18 mouse cellular contexts compared by ENCODE assay signal in the genomic region with DNA sequence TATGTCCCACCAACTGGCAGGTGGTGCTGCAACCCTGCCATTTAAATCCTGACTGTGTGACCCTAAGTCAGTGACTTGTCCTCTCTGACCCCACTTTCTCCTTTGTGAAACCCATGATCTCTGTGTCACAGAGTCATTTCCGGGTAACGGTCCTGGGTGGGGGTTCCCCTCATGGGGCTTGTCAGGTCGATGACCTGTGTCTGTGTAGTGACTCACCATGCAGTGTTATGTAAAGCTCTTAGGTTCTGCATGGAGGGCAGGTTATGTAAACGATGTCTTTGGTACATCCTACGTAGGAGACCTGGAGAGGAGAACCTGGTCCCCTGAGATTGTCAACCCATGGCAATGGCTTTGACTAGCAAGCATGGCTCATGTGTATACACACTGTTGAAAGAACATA. TPM values are rescaled to one million over a fixed set of nuclear protein-coding genes. Genes with fewer than 3 reads are reported as not detected.
DNase-seq lines count a peak whose midpoint lies in the region; ATAC-seq lines count a peak whose summit lies in the region.
"Had no signal": no experiment of that assay in that cellular context is flagged by ENCODE, and none has a peak within 500 bp of the region (broad histone marks: within the 10 kb centered on the region; RNA-seq: fewer than 3 reads in every experiment).

No protein-coding gene starts in this region.

- peaks cover 15% of the 10 kb centered on the region for H3K4me1 ChIP-seq in forebrain, embryonic 16.5 days (replicated peaks; ENCODE audit: control insufficient read depth, insufficient read depth, low read length)

- no peak overlapping the region for H3K9ac ChIP-seq in forebrain, embryonic 16.5 days (replicated peaks; ENCODE audit: low read depth, low read length)
- H3K9ac ChIP-seq: hindbrain, embryonic 14.5 days had no signal

- no peak overlapping the region for H3K27ac ChIP-seq in forebrain, embryonic 16.5 days (ENCODE audit: low read length)
- H3K27ac ChIP-seq: hindbrain, embryonic 14.5 days had no signal

- ATAC-seq in CD4-positive, CD25-positive, alpha-beta regulatory T cell, adult 4 months = peak; percentile 60
- peak; percentile 7 to 23; a peak in 1 of 4 replicates for ATAC-seq in hematopoietic stem cell, adult 5-6 weeks (replicated peaks in 1 of 2; ENCODE audit: insufficient read depth in 1 of 2, low FRiP score in 2 of 2, low TSS enrichment in 1 of 2, low read depth in 1 of 2, poor library complexity in 2 of 2, severe bottlenecking in 2 of 2)
- peak; percentile 74 for ATAC-seq in neutrophil, adult 5-6 weeks (ENCODE audit: extremely low read depth, insufficient number of reproducible peaks, low FRiP score, poor library complexity, severe bottlenecking)
- ATAC-seq in forebrain, embryonic 16.5 days = no peak
- ATAC-seq: forebrain, embryonic 14.5 days had no signal

- WGBS in forebrain, embryonic 16.5 days = 74% methylated on average over 5 of the region's 5 CpGs

- no peak overlapping the region for H3K4me2 ChIP-seq in forebrain, embryonic 16.5 days (ENCODE audit: low read length)
- H3K4me2 ChIP-seq: hindbrain, embryonic 14.5 days had no signal

- H3K36me3 ChIP-seq in forebrain, embryonic 16.5 days (ENCODE audit: control insufficient read depth, insufficient read depth) = no peaks in the 10 kb centered on the region

- H3K27me3 ChIP-seq in forebrain, embryonic 16.5 days (replicated peaks; ENCODE audit: control insufficient read depth, insufficient read depth, low read length) = 0 out of 2 replicates have a peak, but pooled peaks cover 4% of the 10 kb centered on the region

- DNase-seq in lung, postnatal 36 days = peak; percentile 58
- DNase-seq in lung, postnatal 10 days = no peak
- DNase-seq in adrenal gland, adult (ENCODE audit: inconsistent age in 2 of 2, low spot score in 1 of 2) = no peak
- DNase-seq: adrenal gland, adult 8-10 months; cerebellum, adult 11-12 months; heart, postnatal 10 days; kidney, adult 2 months; kidney, postnatal 25 days; left cerebral cortex, postnatal 4 days; right cerebral cortex, postnatal 4 days; thymus, postnatal 14 days had no signal

- H3K4me3 ChIP-seq in forebrain, embryonic 16.5 days (replicated peaks; ENCODE audit: low read length) = no peak overlapping the region
- H3K4me3 ChIP-seq: myocyte had no signal

- H3K9me3 ChIP-seq in forebrain, embryonic 16.5 days (ENCODE audit: control insufficient read depth, low read length) = no peaks in the 10 kb centered on the region

RNA-seq across cellular contexts. Expression of gene Fosb, which starts 11.6 kb away (rescaled TPM):
- polyA plus RNA-seq in CD4-positive, CD25-positive, alpha-beta regulatory T cell, adult 4 months (2017; shearing (Covaris generic)) = 1 to 10 TPM in 1 of 2 experiments, under 1 TPM in 1; 0.35 to 2.7 TPM
- total RNA-seq in hematopoietic stem cell, adult 5-6 weeks (2017) = 190 and 280 TPM in 2 replicates
- total RNA-seq in neutrophil, adult 5-6 weeks (2017) = 60.5 and 64.4 TPM in 2 replicates
- polyA plus RNA-seq in forebrain, embryonic 16.5 days (2015; fragmentation: Nextera tagmentation; extraction: Ambion mirVana) = 0.05 and 0.10 TPM in 2 replicates
- polyA plus RNA-seq: forebrain, embryonic 14.5 days had no signal

RNA-seq across cellular contexts. Expression of gene Ercc1, which starts 23.1 kb away (rescaled TPM):
- polyA plus RNA-seq in CD4-positive, CD25-positive, alpha-beta regulatory T cell, adult 4 months (2017; shearing (Covaris generic)) = 10 to 100 TPM; 71.2 to 78.1 TPM
- total RNA-seq in hematopoietic stem cell, adult 5-6 weeks (2017) = 20.0 and 28.0 TPM in 2 replicates
- total RNA-seq in neutrophil, adult 5-6 weeks (2017) = 19.6 and 28.2 TPM in 2 replicates
- polyA plus RNA-seq in forebrain, embryonic 16.5 days (2015; fragmentation: Nextera tagmentation; extraction: Ambion mirVana) = 79.3 and 85.9 TPM in 2 replicates

RNA-seq across cellular contexts. Expression of gene Cd3eap, which starts 37.8 kb away (rescaled TPM):
- 10 to 100 TPM; 15.8 to 17.6 TPM for polyA plus RNA-seq in CD4-positive, CD25-positive, alpha-beta regulatory T cell, adult 4 months (2017; shearing (Covaris generic))
- 20.9 and 23.6 TPM in 2 replicates for total RNA-seq in hematopoietic stem cell, adult 5-6 weeks (2017)
- total RNA-seq in neutrophil, adult 5-6 weeks (2017) = 7.1 and 7.3 TPM in 2 replicates
- polyA plus RNA-seq in forebrain, embryonic 16.5 days (2015; fragmentation: Nextera tagmentation; extraction: Ambion mirVana) = 23.1 and 26.4 TPM in 2 replicates

RNA-seq across cellular contexts. Expression of gene Ppp1r13l, which starts 38.1 kb away (rescaled TPM):
- polyA plus RNA-seq in CD4-positive, CD25-positive, alpha-beta regulatory T cell, adult 4 months (2017; shearing (Covaris generic)) = not detected
- 0.25 and 0.60 TPM in 2 replicates for total RNA-seq in hematopoietic stem cell, adult 5-6 weeks (2017)
- total RNA-seq in neutrophil, adult 5-6 weeks (2017) = 0.12 and 0.37 TPM in 2 replicates
- polyA plus RNA-seq in forebrain, embryonic 16.5 days (2015; fragmentation: Nextera tagmentation; extraction: Ambion mirVana) = 3.0 and 3.6 TPM in 2 replicates

RNA-seq across cellular contexts. Expression of gene Rtn2, which starts 39.0 kb away (rescaled TPM):
- polyA plus RNA-seq in CD4-positive, CD25-positive, alpha-beta regulatory T cell, adult 4 months (2017; shearing (Covaris generic)) = not detected
- total RNA-seq in hematopoietic stem cell, adult 5-6 weeks (2017) = not detected in 2 replicates
- not detected in 2 replicates for total RNA-seq in neutrophil, adult 5-6 weeks (2017)
- polyA plus RNA-seq in forebrain, embryonic 16.5 days (2015; fragmentation: Nextera tagmentation; extraction: Ambion mirVana) = 127 and 128 TPM in 2 replicates
